Mouse (Mus musculus): ENCODE data around the gene Rhox2e.
"Not testable (repeated sequence)": the region's sequence is repeated elsewhere in the genome, so short reads cannot be mapped to it uniquely, and the experiment has no call there.

The Rhox2e gene

DNA sequence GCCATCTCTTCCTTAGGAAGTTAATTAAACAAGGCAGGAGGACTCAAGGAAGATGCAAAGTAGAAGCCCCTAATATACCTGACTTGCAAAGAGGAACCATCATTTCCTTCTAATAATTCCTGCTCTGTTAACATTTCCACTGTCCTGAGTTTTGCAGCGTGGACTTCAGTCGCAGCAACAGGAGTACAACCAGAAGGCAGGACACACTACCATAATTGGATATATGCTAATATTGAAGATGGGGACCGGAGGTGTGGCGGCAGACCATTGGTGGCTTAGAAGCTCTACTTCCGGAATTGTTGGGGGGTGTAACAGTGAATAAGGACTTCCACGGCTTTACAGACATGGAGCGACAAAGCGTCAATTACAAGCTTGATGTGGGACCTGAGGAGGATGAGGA is at the start of gene Rhox2e:
TSS of gene Rhox2e (plus strand) at position 301 of the 400 bp plus-strand sequence.
- not testable (repeated sequence) for DNase-seq (ENCODE audit: low read depth)

DNA sequence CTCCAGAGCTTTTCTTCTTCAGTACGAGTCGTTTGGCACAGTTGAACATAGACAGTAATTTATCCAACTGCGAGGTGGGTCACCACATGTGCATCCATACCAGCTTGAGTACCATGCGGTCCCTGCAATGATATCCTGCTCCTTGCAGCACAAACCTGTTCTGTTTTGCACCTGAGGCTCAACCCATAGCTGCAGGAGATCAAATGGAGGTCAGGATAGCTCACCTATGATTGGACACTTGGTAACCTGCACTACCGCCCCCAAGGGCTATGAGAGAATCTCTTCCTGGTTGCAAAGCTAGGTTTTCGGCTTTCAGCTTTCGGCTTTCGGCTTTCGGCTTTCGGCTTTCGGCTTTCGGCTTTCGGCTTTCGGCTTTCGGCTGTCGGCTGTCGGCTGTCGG is 16.2 kb upstream of the Rhox2e start, which contains the start of gene Rhox4d:
TSS of gene Rhox4d (plus strand) at position 301 of the 400 bp plus-strand sequence.
- not testable (repeated sequence) for DNase-seq (ENCODE audit: low read depth)

- not testable (repeated sequence) for DNase-seq (ENCODE audit: low read depth)
Observed at GRCm38 (mm10) chrX:37541719-37542118, 11.5 kb downstream of the Rhox2e start, which contains the start of gene Rhox3e. Rhox3e (plus strand) TSS chrX:37542019.

DNA sequence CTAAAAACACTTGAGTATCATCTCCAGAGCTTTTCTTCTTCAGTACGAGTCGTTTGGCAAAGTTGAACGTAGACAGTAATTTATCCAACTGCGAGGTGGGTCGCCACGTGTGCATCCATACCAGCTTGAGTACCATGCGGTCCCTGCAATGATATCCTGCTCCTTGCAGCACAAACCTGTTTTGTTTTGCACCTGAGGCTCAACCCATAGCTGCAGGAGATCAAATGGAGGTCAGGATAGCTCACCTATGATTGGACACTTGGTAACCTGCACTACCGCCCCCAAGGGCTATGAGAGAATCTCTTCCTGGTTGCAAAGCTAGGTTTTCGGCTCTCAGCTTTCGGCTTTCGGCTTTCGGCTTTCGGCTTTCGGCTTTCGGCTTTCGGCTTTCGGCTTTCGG is 26.9 kb downstream of the Rhox2e start, which contains the start of gene Rhox4e:
TSS of gene Rhox4e (plus strand) at position 301 of the 400 bp plus-strand sequence.
- not testable (repeated sequence) for DNase-seq (ENCODE audit: low read depth)

GRCm38 (mm10) chrX:37571105-37571504 is 40.9 kb downstream of the Rhox2e start, which contains the start of gene Rhox2f:
Rhox2f (plus strand) TSS chrX:37571405.
- DNase-seq (ENCODE audit: low read depth) = not testable (repeated sequence)

- DNase-seq (ENCODE audit: low read depth) = not testable (repeated sequence)
Observed at GRCm38 (mm10) chrX:37572638-37573037, 42.4 kb downstream of the Rhox2e start.

- DNase-seq (ENCODE audit: low read depth) = not testable (repeated sequence)
Observed at GRCm38 (mm10) chrX:37580692-37581091, 50.4 kb downstream of the Rhox2e start, which contains the start of gene Rhox3f. Rhox3f (plus strand) TSS chrX:37580992.
